Mouse (Mus musculus) forebrain, postnatal 0 days (tissue): Measurements from ENCODE around the gene Ikzf1. TPM values are rescaled to one million over a fixed set of nuclear protein-coding genes. Genes with fewer than 3 reads are reported as not detected.

Experiments
- ATAC-seq: fragments of 200-750 bp; cut with Nextera tagmentation; 2 replicates; pipeline ENCODE4 v1.8.0; 2017; ENCODE audit warnings: mild to moderate bottlenecking, moderate library complexity
- DNase-seq: peaks from one replicate; pipeline ENCODE4 v3.0.0-alpha.2; 2015
- H3K27ac ChIP-seq: fragments of 300-500 bp; sonication (generic); 2 replicates; pipeline ENCODE4 v1.5.1; 2014; ENCODE audit warnings: low read depth, mild to moderate bottlenecking, antibody characterized with exemption, low read length, moderate library complexity, mixed read lengths
- H3K27me3 ChIP-seq: fragments of 300-500 bp; sonication (generic); 2 replicates; pipeline ENCODE4 v1.6.1; 2014; ENCODE audit warnings: mild to moderate bottlenecking, low read length, mixed read lengths; ENCODE audit not compliant: insufficient read depth
- H3K36me3 ChIP-seq: fragments of 300-500 bp; sonication (generic); 2 replicates; pipeline ENCODE4 v1.6.1; 2014; ENCODE audit warnings: mild to moderate bottlenecking, moderate library complexity; ENCODE audit not compliant: insufficient read depth
- H3K4me1 ChIP-seq: fragments of 300-500 bp; sonication (generic); 2 replicates; pipeline ENCODE4 v1.6.1; 2014; ENCODE audit warnings: antibody characterized with exemption; ENCODE audit not compliant: insufficient read depth
- H3K4me2 ChIP-seq: fragments of 300-500 bp; sonication (generic); 2 replicates; pipeline ENCODE4 v1.6.1; 2014; ENCODE audit warnings: low read depth, mild to moderate bottlenecking, moderate library complexity
- H3K4me3 ChIP-seq: fragments of 300-500 bp; sonication (generic); 2 replicates; pipeline ENCODE4 v1.5.1; 2014; ENCODE audit warnings: low read depth, low read length, mixed read lengths
- H3K9ac ChIP-seq: fragments of 300-500 bp; sonication (generic); 2 replicates; pipeline ENCODE4 v1.6.1; 2014; ENCODE audit warnings: mild to moderate bottlenecking
- H3K9me3 ChIP-seq: fragments of 300-500 bp; sonication (generic); 2 replicates; pipeline ENCODE4 v1.6.1; 2016; ENCODE audit warnings: low read length
- CTCF ChIP-seq: sonication (generic); IDR thresholded peaks from 2 replicates; pipeline ENCODE4 v1.5.1; 2016; ENCODE audit warnings: antibody characterized with exemption, control low read depth, low read depth
- WGBS: fragments of 180-500 bp; shearing (Covaris S2); extraction: QIAGEN DNeasy Blood & Tissue Kit; methylation state at CpG from one replicate; pipeline ENCODE4 v1.1.7; 2014; 5-methylcytosine and 5-hydroxymethylcytosine counted together
- polyA plus RNA-seq: library from polyadenylated mRNA; unstranded; fragments of >200 nt; fragmentation: Nextera tagmentation; extraction: Ambion mirVana; gene quantifications from 2 replicates; pipeline ENCODE4 v1.2.1, GENCODE M21; 2015
- total RNA-seq: library from RNA; depleted of rRNA; stranded (reverse); fragments of >200 nt; gene quantifications from 2 replicates; pipeline ENCODE4 v1.2.3, GENCODE M21; 2014

The Ikzf1 gene
- total and polyA plus RNA-seq, 2 experiments from 2014 or later, result 1.8 to 4.9 TPM

DNA sequence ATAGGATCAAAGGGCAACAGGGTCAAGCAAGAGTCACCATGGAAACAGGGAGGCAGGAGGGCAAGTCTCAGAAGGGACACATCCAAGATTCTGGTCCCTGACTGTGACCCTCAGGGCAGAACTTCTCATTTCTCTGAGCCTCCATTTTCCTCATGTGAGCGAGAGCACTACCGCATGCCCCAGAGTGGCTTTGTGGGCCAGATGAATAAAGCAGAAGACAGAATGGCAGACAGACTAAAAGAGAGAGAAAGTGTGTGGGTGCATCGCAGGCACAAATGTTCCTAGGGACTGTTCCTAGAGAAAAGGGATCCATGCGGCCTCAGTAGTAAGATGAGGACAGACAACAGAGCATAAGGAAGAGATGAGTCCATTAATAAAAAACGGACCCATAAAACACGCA, 24.5 kb downstream of the Ikzf1 start:
- no peak for TF ChIP-seq CTCF
- Histone ChIP-seq H3K9ac (no peak overlapping the region), H3K4me2 (no peak overlapping the region), H3K4me1 (no peaks in the 10 kb centered on the region), H3K27me3 (no peaks in the 10 kb centered on the region), H3K27ac (no peak overlapping the region), H3K9me3 (no peaks in the 10 kb centered on the region), H3K36me3 (no peaks in the 10 kb centered on the region), H3K4me3 (no peak overlapping the region)
- DNase-seq, result no peak
- ATAC-seq, result no peak
- WGBS, result 88% methylated on average over 6 of the region's 6 CpGs

DNA sequence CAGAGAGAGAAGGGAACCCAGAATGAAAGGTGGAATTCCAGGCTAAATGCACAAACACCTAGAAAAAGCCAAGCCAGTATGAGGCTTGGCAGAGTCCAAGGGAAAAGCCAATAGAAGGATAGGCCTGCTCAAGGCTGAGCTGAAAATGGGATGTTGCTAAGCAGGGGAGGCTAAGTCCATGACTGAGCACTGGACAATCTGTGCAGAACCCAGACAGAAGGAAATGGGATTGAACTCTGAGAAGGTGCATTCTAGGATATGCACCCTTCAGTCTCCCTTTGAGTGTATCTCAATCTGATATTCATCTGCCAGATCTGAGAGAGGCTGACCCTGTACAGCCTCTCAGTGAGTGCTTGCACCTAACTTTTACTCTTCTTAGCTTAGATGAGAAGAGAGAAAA, 25.9 kb downstream of the Ikzf1 start:
- ATAC-seq (no peak), DNase-seq (no peak)
- Histone ChIP-seq H3K4me3 (no peak overlapping the region), H3K36me3 (no peaks in the 10 kb centered on the region), H3K9me3 (no peaks in the 10 kb centered on the region), H3K9ac (no peak overlapping the region), H3K4me2 (no peak overlapping the region), H3K4me1 (no peaks in the 10 kb centered on the region), H3K27me3 (no peaks in the 10 kb centered on the region), H3K27ac (no peak overlapping the region)
- no peak for TF ChIP-seq CTCF

DNA sequence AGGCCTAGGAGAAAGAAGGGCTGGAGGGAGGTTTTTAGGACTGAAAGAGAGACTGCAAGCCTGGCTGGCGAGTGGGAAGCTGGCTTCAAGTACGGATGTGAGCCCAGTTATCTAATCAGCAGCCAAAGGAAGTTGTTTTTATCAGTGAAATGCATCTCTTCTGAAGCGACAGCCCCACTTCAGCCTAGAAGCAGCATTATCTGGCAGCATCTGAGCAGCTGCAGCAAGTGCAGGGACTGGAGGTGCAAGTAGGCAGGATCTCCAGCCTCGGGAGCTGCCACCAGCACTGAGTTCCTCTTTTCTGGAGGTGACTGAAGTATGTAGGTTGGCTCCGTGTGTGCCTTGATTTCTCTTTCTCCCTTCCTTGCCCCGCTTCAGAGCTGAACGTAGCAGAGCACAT, 26.9 kb downstream of the Ikzf1 start:
- no peak for TF ChIP-seq CTCF
- Histone ChIP-seq H3K4me3 (no peak overlapping the region), H3K4me2 (no peak overlapping the region), H3K36me3 (no peaks in the 10 kb centered on the region), H3K4me1 (no peaks in the 10 kb centered on the region), H3K27ac (no peak overlapping the region), H3K9me3 (no peaks in the 10 kb centered on the region), H3K27me3 (no peaks in the 10 kb centered on the region), H3K9ac (no peak overlapping the region)
- no peak for ATAC-seq
- WGBS, result 75% methylated on average over 7 of the region's 7 CpGs
- DNase-seq, result no peak

DNA sequence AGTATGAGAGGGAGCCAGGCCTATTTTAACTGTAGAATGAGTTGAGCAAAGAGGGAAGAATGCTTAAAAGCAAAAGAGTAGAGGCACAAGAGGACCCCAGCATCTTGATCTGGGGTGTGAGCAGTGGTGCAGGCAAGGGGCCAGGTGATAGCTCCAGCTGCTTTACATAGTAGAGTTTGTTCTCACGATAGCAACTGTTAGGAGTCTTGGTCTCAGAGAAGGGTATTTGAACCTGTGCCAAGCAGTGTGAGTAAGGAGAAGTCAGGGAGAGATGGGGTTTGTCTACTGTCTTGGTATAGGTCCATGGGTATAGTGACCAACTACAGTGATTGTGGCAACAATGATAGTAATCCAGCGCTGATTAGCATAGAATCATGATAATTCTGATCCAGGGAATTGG, 29.9 kb downstream of the Ikzf1 start:
- H3K9me3 ChIP-seq, result no peaks in the 10 kb centered on the region
- TF ChIP-seq CTCF, result no peak
- H3K4me1 ChIP-seq, result no peaks in the 10 kb centered on the region
- H3K4me3 ChIP-seq, result no peak overlapping the region
- DNase-seq (no peak), ATAC-seq (no peak)
- WGBS, result 79% methylated on average over 2 of the region's 2 CpGs
- no peak overlapping the region for H3K4me2 ChIP-seq
- no peaks in the 10 kb centered on the region for H3K27me3 ChIP-seq
- H3K36me3 ChIP-seq, result no peaks in the 10 kb centered on the region
- no peak overlapping the region for H3K9ac ChIP-seq
- H3K27ac ChIP-seq, result no peak overlapping the region

DNA sequence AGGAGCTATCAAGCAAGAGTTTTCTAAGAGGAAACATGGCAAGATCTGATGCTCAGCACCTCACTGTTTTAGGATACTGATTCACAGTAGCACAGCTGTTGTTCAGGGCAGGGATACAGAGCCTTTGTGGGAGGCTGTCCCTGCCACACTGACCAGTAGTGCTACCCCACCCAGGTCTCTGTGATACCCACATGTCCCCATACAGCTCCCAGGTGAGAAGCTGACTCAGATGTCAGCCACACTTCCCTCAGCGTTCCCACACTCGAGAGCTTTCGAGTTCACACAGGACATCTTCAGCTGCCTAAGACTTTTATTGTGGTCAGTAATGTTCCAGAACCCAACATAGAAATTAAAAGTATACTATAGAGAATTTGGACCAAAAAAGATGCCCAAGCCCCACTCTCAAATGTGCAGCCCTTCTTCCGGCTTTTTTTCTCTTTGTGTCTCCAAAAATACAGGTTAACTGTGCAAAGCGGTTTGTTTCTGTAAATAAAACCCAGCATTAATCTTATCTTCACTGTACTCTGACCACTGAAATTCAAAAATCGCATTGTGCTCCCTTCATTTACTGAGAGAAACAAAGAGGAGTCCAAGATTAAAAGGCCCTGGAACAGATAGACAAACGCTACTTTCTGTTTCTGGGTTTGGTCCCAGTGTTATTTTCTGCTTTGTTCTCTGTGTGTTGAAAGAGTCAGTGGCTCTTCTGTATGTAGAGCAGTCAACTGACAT, 31.3 kb downstream of the Ikzf1 start:
- DNase-seq, result no peak
- Histone ChIP-seq H3K4me2 (no peak overlapping the region), H3K4me1 (no peaks in the 10 kb centered on the region), H3K9me3 (no peaks in the 10 kb centered on the region), H3K4me3 (no peak overlapping the region), H3K9ac (no peak overlapping the region), H3K27ac (no peak overlapping the region), H3K36me3 (no peaks in the 10 kb centered on the region), H3K27me3 (no peaks in the 10 kb centered on the region)
- WGBS, result 88% methylated on average over 7 of the region's 7 CpGs
- ATAC-seq, result no peak
- TF ChIP-seq CTCF, result no peak

DNA sequence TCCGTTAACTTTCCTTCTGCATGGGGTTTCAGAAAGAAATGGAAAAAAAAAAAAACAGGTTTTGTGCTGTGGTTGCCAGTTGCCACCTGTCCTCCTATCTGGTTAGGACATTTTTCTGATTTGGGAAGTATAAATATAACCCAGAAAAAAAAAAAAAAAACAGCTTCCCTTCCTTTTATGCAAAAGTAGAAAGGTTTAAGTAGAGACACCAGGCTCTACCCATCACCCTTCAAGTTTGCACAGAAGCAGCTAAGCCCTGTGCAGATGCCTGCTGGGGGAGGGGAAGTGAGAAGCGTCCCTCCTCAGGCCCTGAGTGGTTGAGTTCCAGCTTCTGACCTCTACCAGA, 31.9 kb downstream of the Ikzf1 start:
- no peak overlapping the region for H3K4me3 ChIP-seq
- no peak overlapping the region for H3K27ac ChIP-seq
- TF ChIP-seq CTCF, result no peak
- H3K36me3 ChIP-seq, result no peaks in the 10 kb centered on the region
- DNase-seq (no peak), ATAC-seq (no peak)
- H3K9ac ChIP-seq, result no peak overlapping the region
- H3K4me1 ChIP-seq, result no peaks in the 10 kb centered on the region
- H3K4me2 ChIP-seq, result no peak overlapping the region
- WGBS, result 73% methylated on average over 2 of the region's 2 CpGs
- H3K9me3 ChIP-seq, result no peaks in the 10 kb centered on the region
- no peaks in the 10 kb centered on the region for H3K27me3 ChIP-seq

DNA sequence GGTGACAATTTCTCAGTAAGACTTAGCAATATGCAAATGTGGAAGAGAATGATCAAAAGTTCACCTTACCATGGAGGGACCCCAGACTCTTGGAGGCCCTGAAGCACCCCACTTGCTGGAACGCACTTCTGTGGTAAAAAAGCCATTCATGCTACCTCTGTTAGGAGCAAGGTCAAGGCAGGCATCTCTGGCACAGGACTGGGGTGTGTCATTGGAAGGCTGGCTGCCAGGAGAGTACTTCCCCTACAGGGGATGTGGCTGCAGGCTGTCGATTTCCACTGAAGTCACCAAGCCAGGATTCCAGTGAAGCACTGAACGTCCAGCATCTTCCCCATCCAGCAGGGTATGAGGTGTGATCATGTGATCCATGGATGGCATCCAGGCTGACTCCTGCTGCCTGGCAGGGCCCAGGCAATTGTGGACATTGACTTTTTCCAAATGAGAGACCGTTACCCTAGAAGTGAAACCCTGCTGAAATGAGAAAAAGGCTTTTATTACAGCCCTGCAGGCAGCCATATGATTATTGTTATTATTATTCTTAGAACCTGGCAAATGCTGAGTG, 32.9 kb downstream of the Ikzf1 start:
- H3K9ac ChIP-seq, result no peak overlapping the region
- no peaks in the 10 kb centered on the region for H3K36me3 ChIP-seq
- H3K4me3 ChIP-seq, result no peak overlapping the region
- H3K4me1 ChIP-seq, result no peaks in the 10 kb centered on the region
- TF ChIP-seq CTCF, result no peak
- no peak for ATAC-seq
- H3K27me3 ChIP-seq, result no peaks in the 10 kb centered on the region
- no peak overlapping the region for H3K4me2 ChIP-seq
- no peak for DNase-seq
- H3K9me3 ChIP-seq, result no peaks in the 10 kb centered on the region
- 74% methylated on average over 4 of the region's 4 CpGs for WGBS
- no peak overlapping the region for H3K27ac ChIP-seq
